In the genomic region with DNA sequence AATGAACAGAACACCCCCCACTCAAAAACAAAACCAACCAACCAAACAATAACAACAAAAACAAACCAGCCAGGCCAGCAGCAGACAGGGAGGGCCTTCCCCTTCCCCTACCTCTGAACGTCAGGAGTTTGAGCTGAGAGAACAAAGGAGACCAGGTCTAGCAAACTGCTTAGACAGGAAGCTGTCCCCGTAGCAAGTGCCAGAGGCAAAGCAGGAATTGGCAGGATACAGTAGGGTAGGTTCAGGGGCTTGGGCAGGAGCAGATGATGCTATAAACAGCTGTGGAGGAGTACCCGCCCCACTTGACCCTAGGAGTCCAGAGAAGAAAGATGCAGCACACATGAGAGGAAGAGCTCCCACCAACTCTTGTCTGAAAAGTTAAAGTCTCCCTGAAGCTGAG, we compare ENCODE assay signal across 25 mouse cellular contexts. TPM values are rescaled to one million over a fixed set of nuclear protein-coding genes. Genes with fewer than 3 reads are reported as not detected.
A peak's percentile ranks its signal among the peaks of the same experiment; 100 is the strongest.
DNase-seq lines count a peak whose midpoint lies in the region; ATAC-seq and TF ChIP-seq lines count a peak whose summit lies in the region.
"Had no signal": no experiment of that assay in that cellular context is flagged by ENCODE, and none has a peak within 500 bp of the region (broad histone marks: within the 10 kb centered on the region; RNA-seq: fewer than 3 reads in every experiment).

No protein-coding gene starts in this region.

- no peak overlapping the region; the same call in 1 of the 2 replicates for H3K27ac ChIP-seq in heart, embryonic 13.5 days (replicated peaks)
- H3K27ac ChIP-seq in lung, embryonic 16.5 days (ENCODE audit: low read length): peak overlapping the region; percentile 30; the same call in 1 of the 2 replicates
- peak overlapping the region; percentile 46; the same call in 1 of the 2 replicates for H3K27ac ChIP-seq in heart, postnatal 0 days (ENCODE audit: low read depth)
- H3K27ac ChIP-seq in limb, embryonic 15.5 days: peak overlapping the region; percentile 59; the same call in 1 of the 2 replicates
- H3K27ac ChIP-seq: embryonic facial prominence, embryonic 12.5 days; forebrain, embryonic 10.5 days; liver, embryonic 14.5 days; neural tube, embryonic 12.5 days had no signal

- no peak for TF ChIP-seq CTCF in heart, postnatal 0 days (IDR thresholded peaks at IDR 0.05; ENCODE audit: low read depth)

- H3K4me1 ChIP-seq in heart, embryonic 13.5 days: peaks cover 51% of the 10 kb centered on the region
- H3K4me1 ChIP-seq in lung, embryonic 16.5 days (replicated peaks; ENCODE audit: control insufficient read depth, insufficient read depth, low read length): peaks cover 10% of the 10 kb centered on the region
- peaks cover 54% of the 10 kb centered on the region for H3K4me1 ChIP-seq in heart, postnatal 0 days (ENCODE audit: control insufficient read depth, insufficient read depth)
- peaks cover 58% of the 10 kb centered on the region for H3K4me1 ChIP-seq in limb, embryonic 15.5 days

- no peaks in the 10 kb centered on the region for H3K9me3 ChIP-seq in heart, embryonic 13.5 days
- H3K9me3 ChIP-seq in lung, embryonic 16.5 days (ENCODE audit: control insufficient read depth, low read length): no peaks in the 10 kb centered on the region
- H3K9me3 ChIP-seq in heart, postnatal 0 days (replicated peaks; ENCODE audit: control insufficient read depth, low read length): no peaks in the 10 kb centered on the region
- no peaks in the 10 kb centered on the region for H3K9me3 ChIP-seq in limb, embryonic 15.5 days
- H3K9me3 ChIP-seq: embryonic facial prominence, embryonic 12.5 days; forebrain, embryonic 10.5 days; neural tube, embryonic 12.5 days had no signal

- H3K9ac ChIP-seq in heart, embryonic 13.5 days: peak overlapping the region; percentile 50; the same call in 1 of the 2 replicates
- H3K9ac ChIP-seq in lung, embryonic 16.5 days (ENCODE audit: low read length): no peak overlapping the region
- no peak overlapping the region; the same call in 1 of the 2 replicates for H3K9ac ChIP-seq in heart, postnatal 0 days (replicated peaks; ENCODE audit: low read depth, low read length)
- H3K9ac ChIP-seq in limb, embryonic 15.5 days: no peak overlapping the region
- H3K9ac ChIP-seq: embryonic facial prominence, embryonic 12.5 days; liver, embryonic 14.5 days; neural tube, embryonic 12.5 days had no signal

- 58% methylated on average over 3 of the region's 3 CpGs for WGBS in heart, embryonic 13.5 days
- 49% methylated on average over 3 of the region's 3 CpGs for WGBS in lung, embryonic 16.5 days
- 43% methylated on average over 3 of the region's 3 CpGs for WGBS in heart, postnatal 0 days
- WGBS in limb, embryonic 15.5 days: 31% methylated on average over 3 of the region's 3 CpGs

- 0 out of 2 replicates have a peak overlapping the region, but pooled peaks have one; percentile 11 for H3K4me2 ChIP-seq in heart, embryonic 13.5 days
- no peak overlapping the region for H3K4me2 ChIP-seq in lung, embryonic 16.5 days (ENCODE audit: low read depth, low read length)
- peak overlapping the region; percentile 94 for H3K4me2 ChIP-seq in heart, postnatal 0 days (ENCODE audit: low read depth, low read length)
- no peak overlapping the region; the same call in 1 of the 2 replicates for H3K4me2 ChIP-seq in limb, embryonic 15.5 days
- H3K4me2 ChIP-seq: embryonic facial prominence, embryonic 12.5 days; midbrain, embryonic 11.5 days; neural tube, embryonic 12.5 days had no signal

- TF ChIP-seq EP300 in heart, postnatal 0 days (IDR thresholded peaks at IDR 0.05; ENCODE audit: low read depth): no peak

- no peaks in the 10 kb centered on the region for H3K27me3 ChIP-seq in heart, embryonic 13.5 days (replicated peaks)
- H3K27me3 ChIP-seq in lung, embryonic 16.5 days (ENCODE audit: control insufficient read depth, insufficient read depth, low read depth, low read length): no peaks in the 10 kb centered on the region
- no peaks in the 10 kb centered on the region for H3K27me3 ChIP-seq in heart, postnatal 0 days (ENCODE audit: control insufficient read depth, insufficient read depth, low read length)
- no peaks in the 10 kb centered on the region for H3K27me3 ChIP-seq in limb, embryonic 15.5 days
- H3K27me3 ChIP-seq: embryonic facial prominence, embryonic 12.5 days; neural tube, embryonic 12.5 days; Patski had no signal

- no peak for ATAC-seq in heart, embryonic 13.5 days (ENCODE audit: extremely low read depth, insufficient number of reproducible peaks, low FRiP score, low TSS enrichment)
- ATAC-seq in lung, embryonic 16.5 days (ENCODE audit: low read depth): no peak
- 0 out of 2 replicates have a peak, but pooled peaks have one; percentile 2 for ATAC-seq in heart, postnatal 0 days (ENCODE audit: insufficient read depth, low read depth)
- ATAC-seq in limb, embryonic 15.5 days (ENCODE audit: insufficient number of reproducible peaks, low FRiP score, low TSS enrichment, low read depth): no peak
- ATAC-seq: activated CD4-positive, CD25-positive, alpha-beta regulatory T cell, adult 4 months; Patski had no signal

- peaks cover 27% of the 10 kb centered on the region for H3K36me3 ChIP-seq in heart, embryonic 13.5 days
- H3K36me3 ChIP-seq in lung, embryonic 16.5 days (ENCODE audit: control insufficient read depth, insufficient read depth, low read length): no peaks in the 10 kb centered on the region
- H3K36me3 ChIP-seq in heart, postnatal 0 days (replicated peaks; ENCODE audit: control insufficient read depth, insufficient read depth, low read length): peaks cover 30% of the 10 kb centered on the region
- peaks cover 31% of the 10 kb centered on the region for H3K36me3 ChIP-seq in limb, embryonic 15.5 days
- H3K36me3 ChIP-seq: neural tube, embryonic 12.5 days had no signal

- no peak for DNase-seq in heart, adult 8-10 months (ENCODE audit: low spot score)
- no peak for DNase-seq in lung, postnatal 10 days
- peak; percentile 20 for DNase-seq in heart, postnatal 0 days (ENCODE audit: low spot score)
- no peak for DNase-seq in layer of hippocampus, adult 9-10 months (ENCODE audit: low spot score)
- DNase-seq: adrenal gland, postnatal 25 days; cerebellum, adult 2 months; gastrocnemius, postnatal 10 days; kidney, adult 9 months; layer of hippocampus, adult 9-11 months; lung, postnatal 4 days; right cerebral cortex, postnatal 25 days had no signal

- no peak overlapping the region for H3K4me3 ChIP-seq in heart, embryonic 13.5 days
- no peak overlapping the region for H3K4me3 ChIP-seq in lung, embryonic 16.5 days (ENCODE audit: low read length)
- no peak overlapping the region for H3K4me3 ChIP-seq in heart, postnatal 0 days (ENCODE audit: low read depth, low read length)
- H3K4me3 ChIP-seq in limb, embryonic 15.5 days: no peak overlapping the region
- H3K4me3 ChIP-seq: embryonic facial prominence, embryonic 12.5 days; forebrain, embryonic 10.5 days; neural tube, embryonic 12.5 days had no signal

RNA-seq across cellular contexts. Expression of a gene that starts 2.4 kb away (rescaled TPM):
- 43.7 and 49.2 TPM in 2 replicates for polyA plus RNA-seq in heart, embryonic 13.5 days (2015; fragmentation: Nextera tagmentation; extraction: Ambion mirVana)
- 10 to 100 TPM; 52.7 to 66.9 (median 61.3) TPM for total RNA-seq in heart, adult 8-10 months (2022)
- 50.8 and 51.4 TPM in 2 replicates for polyA plus RNA-seq in lung, embryonic 16.5 days (2015; fragmentation: Nextera tagmentation; extraction: Ambion mirVana)
- total RNA-seq in heart, postnatal 0 days (2014; rRNA removed; ENCODE audit: low replicate concordance): 84.0 and 107 TPM in 2 replicates
- polyA plus RNA-seq in heart, postnatal 0 days (2015; fragmentation: Nextera tagmentation; extraction: Ambion mirVana): 48.9 and 55.6 TPM in 2 replicates
- polyA plus RNA-seq in limb, embryonic 15.5 days (2015; fragmentation: Nextera tagmentation; extraction: Ambion mirVana): 123 and 129 TPM in 2 replicates

RNA-seq across cellular contexts. Expression of a gene that starts 6.6 kb away (rescaled TPM):
- 12.4 and 13.0 TPM in 2 replicates for polyA plus RNA-seq in heart, embryonic 13.5 days (2015; fragmentation: Nextera tagmentation; extraction: Ambion mirVana)
- total RNA-seq in heart, adult 8-10 months (2022): 10 to 100 TPM; 35.8 to 43.1 (median 39.7) TPM
- polyA plus RNA-seq in lung, embryonic 16.5 days (2015; fragmentation: Nextera tagmentation; extraction: Ambion mirVana): 9.2 and 11.7 TPM in 2 replicates
- 76.2 and 82.2 TPM in 2 replicates for total RNA-seq in heart, postnatal 0 days (2014; rRNA removed; ENCODE audit: low replicate concordance)
- polyA plus RNA-seq in heart, postnatal 0 days (2015; fragmentation: Nextera tagmentation; extraction: Ambion mirVana): 8.9 and 10.4 TPM in 2 replicates
- polyA plus RNA-seq in limb, embryonic 15.5 days (2015; fragmentation: Nextera tagmentation; extraction: Ambion mirVana): 13.6 and 16.4 TPM in 2 replicates

RNA-seq across cellular contexts. Expression of a gene that starts 29.6 kb away (rescaled TPM):
- polyA plus RNA-seq in heart, embryonic 13.5 days (2015; fragmentation: Nextera tagmentation; extraction: Ambion mirVana): 102 and 105 TPM in 2 replicates
- 100 to 1,000 TPM; 664 to 803 (median 747) TPM for total RNA-seq in heart, adult 8-10 months (2022)
- polyA plus RNA-seq in lung, embryonic 16.5 days (2015; fragmentation: Nextera tagmentation; extraction: Ambion mirVana): 34.6 and 36.6 TPM in 2 replicates
- 251 and 256 TPM in 2 replicates for total RNA-seq in heart, postnatal 0 days (2014; rRNA removed; ENCODE audit: low replicate concordance)
- polyA plus RNA-seq in heart, postnatal 0 days (2015; fragmentation: Nextera tagmentation; extraction: Ambion mirVana): 188 and 230 TPM in 2 replicates
- 37.8 and 42.5 TPM in 2 replicates for polyA plus RNA-seq in limb, embryonic 15.5 days (2015; fragmentation: Nextera tagmentation; extraction: Ambion mirVana)

RNA-seq across cellular contexts. Expression of a gene that starts 51.5 kb away (rescaled TPM):
- 187 and 230 TPM in 2 replicates for polyA plus RNA-seq in heart, embryonic 13.5 days (2015; fragmentation: Nextera tagmentation; extraction: Ambion mirVana)
- 100 to 1,000 TPM; 107 to 313 (median 216) TPM for total RNA-seq in heart, adult 8-10 months (2022)
- 2.9 and 4.2 TPM in 2 replicates for polyA plus RNA-seq in lung, embryonic 16.5 days (2015; fragmentation: Nextera tagmentation; extraction: Ambion mirVana)
- 831 and 1,183 TPM in 2 replicates for total RNA-seq in heart, postnatal 0 days (2014; rRNA removed; ENCODE audit: low replicate concordance)
- polyA plus RNA-seq in heart, postnatal 0 days (2015; fragmentation: Nextera tagmentation; extraction: Ambion mirVana): 188 and 473 TPM in 2 replicates
- polyA plus RNA-seq in limb, embryonic 15.5 days (2015; fragmentation: Nextera tagmentation; extraction: Ambion mirVana): 0.19 TPM in 1 of 2 replicates, not detected in the other
- total RNA-seq: adrenal gland, postnatal 25 days; gastrocnemius, postnatal 10 days; hematopoietic stem cell, adult 5-6 weeks; left cerebral cortex, postnatal 10 days; monocyte, adult 5-6 weeks had no signal
- polyA plus RNA-seq: activated CD4-positive, CD25-positive, alpha-beta regulatory T cell, adult 4 months; embryonic facial prominence, embryonic 12.5 days; forebrain, embryonic 10.5 days; liver, embryonic 14.5 days; neural tube, embryonic 12.5 days; stomach, embryonic 16.5 days had no signal

Comparison
In these comparisons a context has a peak if more than half of its experiments do, and no peak if none do; other contexts are left out.
1. H3K4me2 ChIP-seq: peak in heart, embryonic 13.5 days (single experiment) and heart, postnatal 0 days (single experiment); none in lung, embryonic 16.5 days (single experiment) and limb, embryonic 15.5 days (single experiment).